Mouse (Mus musculus) G1E (cell line): ENCODE results near the gene Cobl. TPM values are rescaled to one million over a fixed set of nuclear protein-coding genes. Genes with fewer than 3 reads are reported as not detected.

ENCODE experiments used
- ATAC-seq: 2 replicates; pipeline ENCODE4 v1.8.0; 2016; ENCODE audit warnings: mild to moderate bottlenecking; ENCODE audit not compliant: insufficient number of reproducible peaks, poor library complexity, low FRiP score, severe bottlenecking; ENCODE audit errors: extremely low read depth
- DNase-seq: peaks from one replicate; pipeline ENCODE4 v3.0.0; 2012; ENCODE audit warnings: low spot score
- H3K27me3 ChIP-seq: 2 replicates; pipeline ENCODE4 v1.6.1; 2012; ENCODE audit warnings: mild to moderate bottlenecking, low read length, inconsistent platforms; ENCODE audit not compliant: insufficient read depth
- H3K36me3 ChIP-seq: replicated peaks from 2 replicates; pipeline ENCODE3; 2012; ENCODE audit warnings: mild to moderate bottlenecking, inconsistent platforms
- H3K4me1 ChIP-seq: 2 replicates; pipeline ENCODE4 v1.6.1; 2012; ENCODE audit warnings: low read depth, low read length, inconsistent platforms, mixed read lengths; ENCODE audit not compliant: insufficient read depth
- H3K4me3 ChIP-seq: 2 replicates; pipeline ENCODE4 v1.5.1; 2012; ENCODE audit warnings: low read depth, mild to moderate bottlenecking, inconsistent platforms, low read length, moderate library complexity, mixed read lengths
- H3K9me3 ChIP-seq: replicated peaks from 2 replicates; pipeline ENCODE4 v1.6.1; 2012; ENCODE audit warnings: inconsistent platforms
- CTCF ChIP-seq: IDR thresholded peaks from 2 replicates; pipeline ENCODE4 v1.5.1; 2012; ENCODE audit warnings: low read depth, low read length, inconsistent platforms, mixed read lengths
- GATA1 ChIP-seq: IDR thresholded peaks from 2 replicates; pipeline ENCODE4 v1.6.1; 2012; ENCODE audit warnings: borderline replicate concordance, low read length, inconsistent platforms, mixed read lengths
- GATA2 ChIP-seq: IDR thresholded peaks from 2 replicates; pipeline ENCODE4 v1.6.1; 2012; ENCODE audit warnings: low read depth, low read length, inconsistent platforms, borderline replicate concordance
- POLR2AphosphoS5 ChIP-seq: IDR thresholded peaks from 2 replicates; pipeline ENCODE4 v1.6.1; 2012; ENCODE audit warnings: low read depth, low read length, inconsistent platforms; ENCODE audit not compliant: insufficient replicate concordance
- TAL1 ChIP-seq: conservative IDR thresholded peaks from 2 replicates; pipeline ENCODE4 v1.6.1; 2012; ENCODE audit warnings: low read depth, low read length, inconsistent platforms, mixed read lengths
- polyA plus RNA-seq: library from polyadenylated mRNA; stranded (reverse); fragments of >175 nt; gene quantifications from 2 replicates; pipeline ENCODE4 v1.2.3, GENCODE M21; 2012
- total RNA-seq, 2 experiments: library from RNA; stranded (forward) in 1 of 2; stranded (reverse) in 1 of 2; fragments of 200-1000 nt in 1 of 2; fragments of >200 nt in 1 of 2; fragmentation: Nextera tagmentation in 1 of 2; gene quantifications; 2 replicates each; pipeline ENCODE4 v1.2.3; 2014 to 2017

The Cobl gene
- total and polyA plus RNA-seq, 3 experiments: 0.22 TPM; not detected in 2

DNA sequence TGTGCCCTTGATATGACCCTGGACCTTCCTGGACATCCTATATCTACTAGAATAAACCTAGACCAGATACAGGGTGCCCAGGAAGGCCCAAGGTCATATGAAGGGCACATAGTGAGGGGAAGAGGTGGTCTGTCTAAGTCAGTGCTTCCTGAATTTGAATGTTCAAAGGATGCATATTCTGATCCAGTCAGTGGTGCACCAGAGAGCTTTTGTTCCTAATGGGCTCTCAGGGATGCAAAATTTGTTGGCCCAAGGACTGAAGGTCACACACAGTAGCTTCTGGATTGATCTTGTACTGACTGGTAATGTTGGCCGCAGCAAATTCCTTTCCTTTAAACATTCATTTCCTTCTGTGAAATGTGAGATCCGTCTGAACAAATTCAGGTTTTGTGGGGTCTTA, 2.5 kb upstream of the Cobl start:
- H3K27me3 ChIP-seq: peaks cover 10% of the 10 kb centered on the region; the same call in 1 of the 2 replicates
- no peaks in the 10 kb centered on the region for H3K4me1 ChIP-seq
- no peak for DNase-seq
- no peak for TF ChIP-seq CTCF
- TF ChIP-seq POLR2AphosphoS5: no peak
- no peak for TF ChIP-seq GATA2
- no peak for TF ChIP-seq TAL1
- TF ChIP-seq GATA1: no peak
- no peak overlapping the region for H3K4me3 ChIP-seq
- H3K36me3 ChIP-seq: no peaks in the 10 kb centered on the region
- no peak for ATAC-seq
- no peaks in the 10 kb centered on the region for H3K9me3 ChIP-seq

DNA sequence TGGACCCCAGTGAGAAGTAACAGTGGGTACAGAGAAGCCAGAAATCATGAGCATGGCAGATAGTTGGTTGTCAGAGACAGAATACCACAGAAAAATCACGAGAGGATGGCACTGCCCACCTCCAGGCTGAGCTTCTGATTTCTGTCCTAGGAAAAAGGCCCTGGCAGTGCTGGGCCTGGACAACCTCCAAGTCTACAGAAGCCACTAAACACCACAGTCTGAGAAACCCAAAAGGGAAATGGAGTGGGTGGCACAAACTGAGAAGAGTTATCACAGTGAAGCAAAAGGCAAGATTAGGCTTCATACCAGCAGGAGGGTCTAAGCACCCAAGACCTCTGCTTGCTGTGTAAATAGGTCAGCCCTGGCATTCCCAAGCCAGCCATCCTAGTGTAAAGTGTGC, 1.8 kb upstream of the Cobl start:
- no peak overlapping the region for H3K4me3 ChIP-seq
- no peak for ATAC-seq
- H3K4me1 ChIP-seq: no peaks in the 10 kb centered on the region
- TF ChIP-seq CTCF (no peak), POLR2AphosphoS5 (no peak), TAL1 (no peak), GATA2 (no peak), GATA1 (no peak)
- no peaks in the 10 kb centered on the region for H3K36me3 ChIP-seq
- no peak for DNase-seq
- no peaks in the 10 kb centered on the region for H3K9me3 ChIP-seq
- H3K27me3 ChIP-seq: peaks cover 10% of the 10 kb centered on the region; the same call in 1 of the 2 replicates

DNA sequence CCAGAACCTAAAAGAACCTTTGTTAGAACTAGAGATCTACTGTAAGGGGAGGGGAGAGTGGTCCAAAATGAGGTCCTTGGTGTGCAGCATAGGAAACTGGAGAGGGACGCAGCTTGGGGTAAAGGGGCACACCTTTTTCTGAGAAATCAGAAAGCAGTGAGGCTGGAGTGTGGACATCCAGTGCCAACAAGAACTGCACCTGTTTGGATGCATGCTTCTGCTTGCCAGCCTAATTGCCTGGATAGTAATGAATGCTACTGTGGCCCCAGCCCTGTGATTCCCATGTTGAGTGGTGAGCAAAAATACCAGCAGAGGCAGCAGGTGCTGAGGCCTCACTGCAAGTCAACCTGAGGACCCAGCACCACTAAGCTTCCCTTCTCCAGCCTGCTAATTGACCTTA, 469 bp upstream of the Cobl start:
- Histone ChIP-seq H3K27me3 (peaks cover 10% of the 10 kb centered on the region; the same call in 1 of the 2 replicates), H3K36me3 (no peaks in the 10 kb centered on the region), H3K9me3 (no peaks in the 10 kb centered on the region), H3K4me3 (no peak overlapping the region), H3K4me1 (no peaks in the 10 kb centered on the region)
- DNase-seq (no peak), ATAC-seq (no peak)
- TF ChIP-seq POLR2AphosphoS5 (no peak), GATA2 (no peak), TAL1 (no peak), CTCF (no peak), GATA1 (no peak)

DNA sequence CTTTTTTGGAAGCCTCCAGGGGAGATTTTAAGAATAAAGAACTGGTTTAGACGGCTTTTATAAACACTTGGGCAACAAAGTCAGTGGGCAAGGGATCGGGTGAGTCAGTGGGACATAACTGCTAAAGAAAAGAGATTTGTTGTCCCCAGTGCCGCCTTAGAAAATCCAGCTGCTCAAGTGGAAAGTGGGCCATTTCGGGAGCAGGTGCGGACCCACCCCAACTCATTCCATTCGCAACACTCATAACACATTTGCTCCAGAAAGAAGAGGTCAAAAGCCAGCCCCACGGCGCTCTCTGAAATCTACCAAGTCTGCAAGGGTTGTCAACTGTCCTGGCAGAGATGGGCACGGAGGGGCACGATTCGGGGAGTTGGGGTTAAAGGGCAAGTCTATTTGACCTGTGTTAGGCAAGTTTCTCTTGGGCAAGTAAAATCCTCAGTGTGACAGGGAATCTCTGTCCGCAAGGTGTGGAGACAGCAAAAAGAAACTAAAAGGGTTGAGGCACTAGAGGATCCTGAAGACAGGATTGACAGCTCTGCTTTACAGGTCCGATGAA, 1.1 kb downstream of the Cobl start:
- Histone ChIP-seq H3K4me1 (no peaks in the 10 kb centered on the region), H3K4me3 (no peak overlapping the region), H3K27me3 (peaks cover 10% of the 10 kb centered on the region; the same call in 1 of the 2 replicates), H3K36me3 (no peaks in the 10 kb centered on the region), H3K9me3 (no peaks in the 10 kb centered on the region)
- DNase-seq (no peak), ATAC-seq (no peak)
- TF ChIP-seq CTCF (no peak), POLR2AphosphoS5 (no peak), GATA2 (no peak)

DNA sequence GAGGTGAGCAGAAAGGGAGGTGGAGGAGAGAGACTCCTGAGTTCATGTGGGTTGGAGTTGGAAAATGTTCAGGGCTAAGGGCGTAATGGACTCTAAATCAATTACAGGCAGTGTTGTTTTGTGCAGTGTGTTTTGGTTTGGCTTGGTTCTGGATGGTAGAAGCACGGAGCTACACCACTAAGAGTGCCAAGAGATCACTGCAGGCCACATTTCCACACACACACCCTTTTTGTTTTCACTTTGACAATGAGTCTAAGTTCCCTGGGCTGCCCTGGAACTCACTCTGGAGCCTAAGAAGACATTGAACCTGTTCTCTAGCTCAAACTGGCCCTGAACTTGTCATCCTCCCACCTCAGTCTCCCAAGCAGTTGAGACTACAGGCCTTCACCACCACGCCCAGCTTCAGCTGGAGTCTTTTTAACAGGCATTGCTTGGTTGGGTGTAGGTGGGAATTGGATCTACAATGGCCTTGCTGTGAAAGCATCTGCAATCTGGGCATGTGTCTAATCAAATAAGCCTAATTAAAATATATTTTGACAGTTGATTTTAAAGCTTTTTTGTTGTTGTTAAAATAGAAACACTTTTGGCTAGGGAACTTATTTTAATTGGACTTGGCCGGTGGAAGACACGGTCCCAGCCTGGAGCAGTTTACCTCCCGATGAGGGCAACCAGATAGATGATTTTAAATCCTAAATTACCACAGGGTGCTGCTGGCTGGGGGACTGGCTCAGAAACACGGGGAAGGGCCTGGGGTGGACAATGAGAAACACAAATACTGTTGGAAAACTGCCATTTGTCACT, 4.8 kb downstream of the Cobl start:
- no peaks in the 10 kb centered on the region for H3K9me3 ChIP-seq
- H3K4me3 ChIP-seq: no peak overlapping the region
- ATAC-seq (no peak), DNase-seq (no peak)
- peaks cover 10% of the 10 kb centered on the region; the same call in 1 of the 2 replicates for H3K27me3 ChIP-seq
- H3K36me3 ChIP-seq: no peaks in the 10 kb centered on the region
- TF ChIP-seq CTCF: no peak
- no peak for TF ChIP-seq TAL1
- no peak for TF ChIP-seq POLR2AphosphoS5
- TF ChIP-seq GATA1: no peak
- no peak for TF ChIP-seq GATA2
- H3K4me1 ChIP-seq: no peaks in the 10 kb centered on the region

GRCm38 (mm10) chr11:12458814-12459213, 5.9 kb downstream of the Cobl start:
- no peak for ATAC-seq
- TF ChIP-seq GATA1 (no peak), POLR2AphosphoS5 (no peak), GATA2 (no peak), CTCF (no peak), TAL1 (no peak)

More at GRCm38 (mm10) chr11:12458814-12459213, 5.9 kb downstream of the Cobl start:
- H3K27me3 ChIP-seq: peaks cover 3% of the 10 kb centered on the region; the same call in 1 of the 2 replicates
- H3K4me3 ChIP-seq: no peak overlapping the region
- DNase-seq: no peak
- H3K4me1 ChIP-seq: no peaks in the 10 kb centered on the region
- no peaks in the 10 kb centered on the region for H3K36me3 ChIP-seq
- no peaks in the 10 kb centered on the region for H3K9me3 ChIP-seq
